Mouse (Mus musculus): ENCODE measurements around the gene 1700067K01Rik. TPM values are rescaled to one million over a fixed set of nuclear protein-coding genes. Genes with fewer than 3 reads are reported as not detected.

Gene 1700067K01Rik
- total RNA-seq, 2 experiments from 2014 or later: 0.43 to 0.50 TPM

- no peak for DNase-seq
Measured at GRCm38 (mm10) chr8:84053229-84053628, 51.9 kb downstream of the 1700067K01Rik start.

Small RNA genes lying within 50 kb of the gene (microRNA-seq; reads per million reads assigned to microRNA genes)
- gene Mir1199 (not detected), gene Mir8111 (0.75 reads per million)

Other genes starting within 250 kb of the 1700067K01Rik start
- gene Adgrl1, start 101.4 kb upstream of the 1700067K01Rik start, total RNA-seq (2021): 10 to 100 TPM; 62.4 to 73.4 TPM
- 1 to 10 TPM in 1 of 2 experiments, under 1 TPM in 1; 0.46 to 1.9 TPM for gene Gm10644, start 46.3 kb upstream of the 1700067K01Rik start, total RNA-seq (2021)
- gene Asf1b, start 46.0 kb upstream of the 1700067K01Rik start, total RNA-seq (2021): 1 to 10 TPM; 3.4 to 4.5 TPM
- gene Prkaca, start 28.5 kb upstream of the 1700067K01Rik start, total RNA-seq (2021): 100 to 1,000 TPM; 234 to 305 TPM
- 10 to 100 TPM; 34.2 to 37.2 TPM for gene Samd1, start 3.8 kb upstream of the 1700067K01Rik start, total RNA-seq (2021)
- gene 2210011C24Rik, start 10.7 kb downstream of the 1700067K01Rik start, total RNA-seq (2021): not detected
- under 1 TPM; 0.43 to 0.46 TPM for gene Palm3, start 20.0 kb downstream of the 1700067K01Rik start, total RNA-seq (2021)
- gene Il27ra, start 41.1 kb downstream of the 1700067K01Rik start, total RNA-seq (2021): 1 to 10 TPM; 2.0 to 2.2 TPM
- gene Rln3, start 43.5 kb downstream of the 1700067K01Rik start, total RNA-seq (2021): not detected
- 1 to 10 TPM; 3.1 to 3.2 TPM for gene Gm10643, start 63.6 kb downstream of the 1700067K01Rik start, total RNA-seq (2021)
- gene Rfx1, start 65.3 kb downstream of the 1700067K01Rik start, total RNA-seq (2021): 10 to 100 TPM; 13.2 to 19.9 TPM
- gene Dcaf15, start 103.3 kb downstream of the 1700067K01Rik start, total RNA-seq (2021): 10 to 100 TPM; 16.7 to 19.4 TPM
- gene Podnl1, start 124.5 kb downstream of the 1700067K01Rik start, total RNA-seq (2021): under 1 TPM; 0.13 to 0.46 TPM
- gene Cc2d1a, start 146.4 kb downstream of the 1700067K01Rik start, total RNA-seq (2021): 10 to 100 TPM; 22.6 to 33.9 TPM
- under 1 TPM; 0.46 to 0.76 TPM for gene 4930432K21Rik, start 146.5 kb downstream of the 1700067K01Rik start, total RNA-seq (2021)
- gene Nanos3, start 183.7 kb downstream of the 1700067K01Rik start, total RNA-seq (2021): 1 to 10 TPM in 1 of 2 experiments, not detected in 1; 2.3 TPM
- gene Zswim4, start 235.6 kb downstream of the 1700067K01Rik start, total RNA-seq (2021): 10 to 100 TPM; 40.1 to 47.6 TPM
- 100 to 1,000 TPM; 267 to 283 TPM for gene D8Ertd738e, start 248.2 kb downstream of the 1700067K01Rik start, total RNA-seq (2021)